Comparison of ENCODE assay signal across 23 mouse cellular contexts in genomic region chr2:172506121-172506520, GRCm38 (mm10). TPM values are rescaled to one million over a fixed set of nuclear protein-coding genes. Genes with fewer than 3 reads are reported as not detected.
DNase-seq lines count a peak whose midpoint lies in the region; ATAC-seq and TF ChIP-seq lines count a peak whose summit lies in the region.
"Had no signal": no experiment of that assay in that cellular context is flagged by ENCODE, and none has a peak within 500 bp of the region (broad histone marks: within the 10 kb centered on the region; RNA-seq: fewer than 3 reads in every experiment).

No protein-coding gene starts in this region.

- WGBS in kidney, embryonic 14.5 days = 90% methylated on average over 7 of the region's 7 CpGs
- 77% methylated on average over 7 of the region's 7 CpGs for WGBS in intestine, postnatal 0 days
- WGBS in forebrain, embryonic 10.5 days = 91% methylated on average over 7 of the region's 7 CpGs

- H3K4me1 ChIP-seq in kidney, embryonic 14.5 days (ENCODE audit: control insufficient read depth, insufficient read depth, low read length) = no peaks in the 10 kb centered on the region
- no peaks in the 10 kb centered on the region for H3K4me1 ChIP-seq in intestine, postnatal 0 days (replicated peaks; ENCODE audit: control insufficient read depth, insufficient read depth, low read length)
- peaks cover 6% of the 10 kb centered on the region; the same call in 1 of the 2 replicates for H3K4me1 ChIP-seq in forebrain, embryonic 10.5 days
- H3K4me1 ChIP-seq: hindbrain, embryonic 13.5 days had no signal

- H3K36me3 ChIP-seq in kidney, embryonic 14.5 days (ENCODE audit: control insufficient read depth, insufficient read depth, low read length) = no peaks in the 10 kb centered on the region
- no peaks in the 10 kb centered on the region for H3K36me3 ChIP-seq in intestine, postnatal 0 days (ENCODE audit: control insufficient read depth, insufficient read depth)
- no peaks in the 10 kb centered on the region for H3K36me3 ChIP-seq in forebrain, embryonic 10.5 days (replicated peaks)
- H3K36me3 ChIP-seq: embryonic facial prominence, embryonic 10.5 days; G1E; heart, embryonic 10.5 days; hindbrain, embryonic 13.5 days had no signal

- H3K27ac ChIP-seq in kidney, embryonic 14.5 days (ENCODE audit: low read depth, low read length) = no peak overlapping the region
- no peak overlapping the region for H3K27ac ChIP-seq in intestine, postnatal 0 days (ENCODE audit: low read depth, low read length)
- no peak overlapping the region for H3K27ac ChIP-seq in forebrain, embryonic 10.5 days
- H3K27ac ChIP-seq: embryonic facial prominence, embryonic 10.5 days; heart, embryonic 10.5 days; hindbrain, embryonic 13.5 days had no signal

- H3K4me2 ChIP-seq in kidney, embryonic 14.5 days (replicated peaks; ENCODE audit: low read depth, low read length) = no peak overlapping the region
- H3K4me2 ChIP-seq in intestine, postnatal 0 days (replicated peaks; ENCODE audit: low read depth) = no peak overlapping the region
- H3K4me2 ChIP-seq: hindbrain, embryonic 13.5 days had no signal

- no peaks in the 10 kb centered on the region for H3K27me3 ChIP-seq in kidney, embryonic 14.5 days (ENCODE audit: control insufficient read depth, insufficient read depth, low read length)
- H3K27me3 ChIP-seq in intestine, postnatal 0 days (replicated peaks; ENCODE audit: control insufficient read depth, insufficient read depth, low read length) = no peaks in the 10 kb centered on the region
- H3K27me3 ChIP-seq in forebrain, embryonic 10.5 days (ENCODE audit: poor library complexity, severe bottlenecking) = no peaks in the 10 kb centered on the region
- H3K27me3 ChIP-seq: hindbrain, embryonic 13.5 days had no signal

- peak; percentile 40 for DNase-seq in kidney, adult 11 months
- peak; percentile 5 for DNase-seq in lung, postnatal 14 days
- no peak for DNase-seq in lung, postnatal 25 days (ENCODE audit: low spot score)
- DNase-seq in kidney, postnatal 25 days = peak; percentile 75 to 76
- no peak for DNase-seq in forebrain, embryonic 10.5 days (ENCODE audit: extremely low spot score, low spot score)
- DNase-seq: adrenal gland, adult 8-10 months; adrenal gland, postnatal 36 days; B cell, adult 2 months; cerebellum, adult 2 months; cerebellum, postnatal 10 days; gastrocnemius, postnatal 10 days; heart, adult 18-20 months; heart, postnatal 10 days; heart, postnatal 4 days had no signal

- H3K4me3 ChIP-seq in kidney, embryonic 14.5 days (ENCODE audit: low read length) = no peak overlapping the region
- no peak overlapping the region for H3K4me3 ChIP-seq in intestine, postnatal 0 days (ENCODE audit: low read depth, low read length)
- no peak overlapping the region for H3K4me3 ChIP-seq in forebrain, embryonic 10.5 days
- H3K4me3 ChIP-seq: embryonic facial prominence, embryonic 10.5 days; heart, embryonic 10.5 days; hindbrain, embryonic 13.5 days had no signal

- no peak for TF ChIP-seq CTCF in intestine, postnatal 0 days (IDR thresholded peaks at IDR 0.05; ENCODE audit: low read depth)

- no peak overlapping the region for H3K9ac ChIP-seq in kidney, embryonic 14.5 days (ENCODE audit: low read depth, low read length)
- H3K9ac ChIP-seq in intestine, postnatal 0 days (ENCODE audit: low read depth, low read length) = no peak overlapping the region
- H3K9ac ChIP-seq: hindbrain, embryonic 13.5 days had no signal

- ATAC-seq in kidney, embryonic 14.5 days (ENCODE audit: low FRiP score, low TSS enrichment) = no peak
- no peak for ATAC-seq in intestine, postnatal 0 days
- ATAC-seq: CD4-positive, CD25-positive, alpha-beta regulatory T cell, adult 4 months; forebrain, embryonic 14.5 days had no signal

- no peaks in the 10 kb centered on the region for H3K9me3 ChIP-seq in kidney, embryonic 14.5 days (ENCODE audit: control insufficient read depth, low read length)
- H3K9me3 ChIP-seq in intestine, postnatal 0 days (ENCODE audit: control insufficient read depth) = no peaks in the 10 kb centered on the region
- H3K9me3 ChIP-seq in forebrain, embryonic 10.5 days = no peaks in the 10 kb centered on the region
- H3K9me3 ChIP-seq: embryonic facial prominence, embryonic 10.5 days; heart, embryonic 10.5 days; hindbrain, embryonic 13.5 days had no signal

RNA-seq across cellular contexts. Expression of gene Fam209, which starts 33.8 kb away (rescaled TPM):
- polyA plus RNA-seq in kidney, embryonic 14.5 days (2014; fragmentation: Nextera tagmentation; extraction: Ambion mirVana) = 0.40 TPM in 1 of 2 replicates, not detected in the other
- polyA plus RNA-seq in intestine, postnatal 0 days (2015; fragmentation: Nextera tagmentation; extraction: Ambion mirVana) = not detected in 2 replicates
- polyA plus RNA-seq in forebrain, embryonic 10.5 days (2016; fragmentation: Nextera tagmentation; extraction: Ambion mirVana) = 0.50 and 0.55 TPM in 2 replicates
- polyA plus RNA-seq: cerebellum, adult 2 months; G1E; heart, embryonic 10.5 days; heart, embryonic 14.5 days; hindbrain, embryonic 13.5 days had no signal

RNA-seq across cellular contexts. Expression of gene Tfap2c, which starts 43.3 kb away (rescaled TPM):
- 0.60 and 0.66 TPM in 2 replicates for polyA plus RNA-seq in kidney, embryonic 14.5 days (2014; fragmentation: Nextera tagmentation; extraction: Ambion mirVana)
- polyA plus RNA-seq in intestine, postnatal 0 days (2015; fragmentation: Nextera tagmentation; extraction: Ambion mirVana) = not detected in 2 replicates
- polyA plus RNA-seq in forebrain, embryonic 10.5 days (2016; fragmentation: Nextera tagmentation; extraction: Ambion mirVana) = 38.2 and 43.2 TPM in 2 replicates
- polyA plus RNA-seq: G1E; heart, embryonic 14.5 days had no signal

RNA-seq across cellular contexts. Expression of gene Gcnt7, which starts 47.7 kb away (rescaled TPM):
- 0.77 and 1.0 TPM in 2 replicates for polyA plus RNA-seq in kidney, embryonic 14.5 days (2014; fragmentation: Nextera tagmentation; extraction: Ambion mirVana)
- polyA plus RNA-seq in intestine, postnatal 0 days (2015; fragmentation: Nextera tagmentation; extraction: Ambion mirVana) = 0.17 and 0.51 TPM in 2 replicates
- 1.6 and 2.6 TPM in 2 replicates for polyA plus RNA-seq in forebrain, embryonic 10.5 days (2016; fragmentation: Nextera tagmentation; extraction: Ambion mirVana)
- polyA plus RNA-seq: cerebellum, adult 2 months; G1E had no signal

Comparison
In these comparisons a context has a peak if more than half of its experiments do, and no peak if none do; other contexts are left out.
1. DNase-seq: peak in kidney, adult 11 months (single experiment), lung, postnatal 14 days (single experiment) and kidney, postnatal 25 days (2 of 2); none in lung, postnatal 25 days (single experiment) and forebrain, embryonic 10.5 days (single experiment).
2. RNA of gene Tfap2c, which starts 43.3 kb away (polyA plus RNA-seq): 38.2 to 43.2 TPM in forebrain, embryonic 10.5 days; 0.60 to 0.66 TPM in kidney, embryonic 14.5 days and not detected in intestine, postnatal 0 days; every median in the first group is over 10 times any median in the second.